Mouse (Mus musculus) hindbrain, embryonic 13.5 days (tissue): ENCODE measurements around the gene Laptm5. TPM values are rescaled to one million over a fixed set of nuclear protein-coding genes. Genes with fewer than 3 reads are reported as not detected.

Experiments
- ATAC-seq: fragments of 200-750 bp; cut with Nextera tagmentation; 2 replicates; pipeline ENCODE4 v1.8.0; 2017; ENCODE audit warnings: moderate TSS enrichment; ENCODE audit not compliant: low FRiP score
- H3K27ac ChIP-seq: fragments of 300-500 bp; sonication (generic); 2 replicates; pipeline ENCODE4 v1.5.1; 2015; ENCODE audit warnings: inconsistent platforms, mild to moderate bottlenecking, moderate library complexity
- H3K27me3 ChIP-seq: fragments of 300-500 bp; sonication (generic); 2 replicates; pipeline ENCODE4 v1.6.1; 2015; ENCODE audit warnings: mild to moderate bottlenecking, inconsistent platforms
- H3K36me3 ChIP-seq: fragments of 300-500 bp; sonication (generic); 2 replicates; pipeline ENCODE4 v1.6.1; 2015; ENCODE audit warnings: mild to moderate bottlenecking, inconsistent platforms
- H3K4me1 ChIP-seq: fragments of 300-500 bp; sonication (generic); replicated peaks from 2 replicates; pipeline ENCODE4 v1.6.1; 2015; ENCODE audit warnings: inconsistent platforms
- H3K4me2 ChIP-seq: fragments of 300-500 bp; sonication (generic); 2 replicates; pipeline ENCODE4 v1.6.1; 2015; ENCODE audit warnings: inconsistent platforms, mild to moderate bottlenecking, moderate library complexity
- H3K4me3 ChIP-seq: fragments of 300-500 bp; sonication (generic); 2 replicates; pipeline ENCODE4 v1.5.1; 2015; ENCODE audit warnings: mild to moderate bottlenecking, inconsistent platforms
- H3K9ac ChIP-seq: fragments of 300-500 bp; sonication (generic); 2 replicates; pipeline ENCODE4 v1.6.1; 2015; ENCODE audit warnings: mild to moderate bottlenecking, inconsistent platforms
- H3K9me3 ChIP-seq: fragments of 300-500 bp; sonication (generic); 2 replicates; pipeline ENCODE4 v1.6.1; 2016; ENCODE audit warnings: inconsistent platforms
- WGBS: fragments of 180-500 bp; shearing (Covaris S2); methylation state at CpG from one replicate; pipeline ENCODE4 v1.1.7; 2015; 5-methylcytosine and 5-hydroxymethylcytosine counted together
- polyA plus RNA-seq: library from polyadenylated mRNA; unstranded; fragments of >200 nt; fragmentation: Nextera tagmentation; extraction: Ambion mirVana; gene quantifications from 2 replicates; pipeline ENCODE4 v1.2.1, GENCODE M21; 2015

The Laptm5 gene
- polyA plus RNA-seq, 1 experiment from 2014 or later: 31.4 TPM

DNA sequence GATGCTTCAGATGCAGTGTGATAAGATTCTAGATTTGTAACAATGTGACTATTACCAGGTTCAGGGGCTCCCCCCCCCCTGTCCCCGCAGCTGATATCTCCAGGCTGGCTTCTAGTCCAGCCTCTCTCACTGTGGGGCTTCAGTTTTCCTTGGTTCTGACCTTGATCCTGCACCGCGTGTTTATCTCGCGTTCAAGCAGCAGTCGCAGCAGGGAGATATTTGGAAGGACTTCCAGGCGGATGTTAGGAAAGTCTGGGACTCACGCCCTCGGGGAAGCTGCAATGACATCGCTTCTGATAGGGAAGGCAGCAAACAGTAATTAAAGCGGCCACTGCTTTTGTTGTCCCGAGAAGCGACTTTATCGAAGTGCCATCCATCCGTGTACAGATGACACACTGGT is 30.2 kb upstream of the Laptm5 start:
- 74% methylated on average over 15 of the region's 15 CpGs for WGBS
- Histone ChIP-seq H3K27ac (no peak overlapping the region), H3K36me3 (no peaks in the 10 kb centered on the region), H3K4me1 (peaks cover 36% of the 10 kb centered on the region), H3K9me3 (no peaks in the 10 kb centered on the region), H3K4me2 (no peak overlapping the region), H3K27me3 (peaks cover 42% of the 10 kb centered on the region), H3K4me3 (no peak overlapping the region), H3K9ac (no peak overlapping the region)
- ATAC-seq: no peak

DNA sequence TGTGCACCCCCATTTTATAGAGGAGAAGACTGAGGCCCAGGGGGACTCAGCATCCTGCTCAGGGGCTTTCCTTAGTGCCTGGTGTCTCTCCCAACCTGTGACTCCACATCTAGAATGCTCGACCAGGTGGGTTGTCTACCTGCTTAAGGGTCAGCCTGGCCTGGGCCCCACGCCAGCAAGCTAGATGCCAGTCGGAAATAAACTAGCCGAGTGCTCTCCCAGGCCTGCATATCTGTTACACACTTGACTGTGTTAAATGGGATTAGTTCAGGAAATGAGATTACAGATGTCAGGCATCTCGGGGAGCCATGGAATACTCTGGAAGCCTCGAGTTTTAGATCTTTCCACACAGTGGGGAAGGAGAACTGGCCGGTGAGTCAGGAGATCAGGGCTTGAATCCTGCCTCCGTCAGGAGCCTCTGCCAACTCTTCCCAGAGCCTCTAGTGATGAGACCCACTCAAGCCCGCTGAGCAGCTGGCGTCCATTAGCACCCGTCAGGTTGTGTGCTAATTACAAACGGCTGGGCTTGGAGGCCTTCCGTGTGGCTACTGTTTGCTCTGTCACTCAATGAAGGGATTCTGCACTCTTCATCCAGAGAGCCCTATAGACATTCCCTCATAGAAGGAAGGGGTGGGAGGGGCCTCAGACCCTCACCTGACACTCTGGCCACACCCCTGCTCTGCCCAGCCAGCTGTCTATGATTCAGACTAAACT is 28.9 kb upstream of the Laptm5 start:
- H3K9ac ChIP-seq: no peak overlapping the region
- no peak for ATAC-seq
- WGBS: 49% methylated on average over 13 of the region's 13 CpGs
- no peaks in the 10 kb centered on the region for H3K36me3 ChIP-seq
- H3K9me3 ChIP-seq: no peaks in the 10 kb centered on the region
- H3K4me2 ChIP-seq: no peak overlapping the region
- no peak overlapping the region for H3K4me3 ChIP-seq
- H3K27me3 ChIP-seq: peaks cover 47% of the 10 kb centered on the region
- H3K27ac ChIP-seq: no peak overlapping the region
- H3K4me1 ChIP-seq: peaks cover 29% of the 10 kb centered on the region

DNA sequence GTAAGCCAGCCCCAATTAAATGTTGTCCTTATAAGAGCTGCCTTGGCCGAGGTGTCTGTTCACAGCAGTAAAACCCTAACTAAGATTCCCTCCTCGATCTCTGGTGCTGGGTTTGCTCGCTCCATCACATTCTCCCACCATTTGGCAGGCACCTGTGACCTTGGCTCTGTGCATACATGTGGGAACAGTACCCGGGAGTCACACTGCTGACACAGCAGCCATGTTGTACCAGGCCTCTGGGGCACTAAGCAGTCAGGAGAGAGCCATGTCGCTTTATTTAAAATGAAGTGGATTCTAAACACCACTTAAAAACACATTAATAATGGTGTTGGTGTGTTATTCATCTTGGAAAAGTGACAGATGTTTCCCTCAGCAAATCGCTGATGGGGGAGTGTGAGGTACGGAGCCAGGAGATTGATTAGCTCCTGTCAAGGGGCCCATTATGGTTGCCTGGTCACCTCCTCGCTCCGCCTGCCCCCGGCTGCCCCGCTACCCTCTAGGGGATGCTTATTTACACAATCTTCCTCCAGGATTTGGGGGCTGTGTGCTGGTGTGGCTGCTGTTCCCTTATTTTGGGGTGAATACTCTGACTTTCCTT is 25.7 kb upstream of the Laptm5 start:
- ATAC-seq: 0 out of 2 replicates have a peak, but pooled peaks have one; percentile 43
- Histone ChIP-seq H3K9ac (no peak overlapping the region), H3K27ac (no peak overlapping the region), H3K9me3 (no peaks in the 10 kb centered on the region), H3K4me3 (no peak overlapping the region), H3K4me1 (peaks cover 35% of the 10 kb centered on the region), H3K4me2 (no peak overlapping the region), H3K36me3 (no peaks in the 10 kb centered on the region), H3K27me3 (peaks cover 40% of the 10 kb centered on the region)
- WGBS: 22% methylated on average over 11 of the region's 11 CpGs

DNA sequence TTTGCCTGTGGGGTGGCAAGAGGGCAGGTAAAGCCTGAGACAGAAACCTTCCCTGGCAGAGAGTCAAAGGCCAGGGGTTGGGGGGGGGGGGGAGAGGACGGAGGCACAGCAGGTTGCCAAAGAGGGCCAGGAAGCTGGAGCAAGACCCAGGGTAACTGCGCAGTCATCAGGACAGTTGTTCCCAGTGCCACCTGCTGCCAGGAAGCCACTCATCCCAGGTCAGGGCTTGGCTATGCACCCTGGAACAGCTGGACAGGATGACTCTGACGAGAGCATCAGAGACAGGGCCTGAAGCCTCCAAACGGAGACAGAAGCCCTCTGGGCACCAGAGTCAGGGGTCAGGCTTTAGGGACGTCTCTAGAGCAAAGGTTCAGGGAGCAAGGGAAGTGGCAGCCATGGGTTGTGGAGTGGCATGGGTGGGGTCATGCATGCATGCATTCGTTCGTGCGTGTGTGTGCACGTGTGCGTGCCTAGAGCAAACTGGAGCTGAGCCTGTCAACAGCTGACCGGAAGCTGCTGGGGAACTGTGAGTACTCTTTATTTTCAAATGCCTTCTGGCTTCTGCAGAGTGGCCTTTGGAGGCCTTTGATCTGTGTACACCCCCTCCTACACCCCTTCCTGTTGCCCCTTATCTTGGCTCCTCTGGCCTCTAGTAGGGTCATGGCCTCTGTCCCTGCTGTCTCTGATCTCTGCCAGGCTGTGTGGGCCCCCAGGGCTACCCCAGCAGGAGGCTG is 23.0 kb upstream of the Laptm5 start:
- Histone ChIP-seq H3K9me3 (no peaks in the 10 kb centered on the region), H3K4me1 (peaks cover 23% of the 10 kb centered on the region), H3K4me3 (no peak overlapping the region), H3K36me3 (no peaks in the 10 kb centered on the region), H3K4me2 (no peak overlapping the region), H3K9ac (no peak overlapping the region), H3K27ac (no peak overlapping the region), H3K27me3 (peaks cover 35% of the 10 kb centered on the region)
- ATAC-seq: no peak
- WGBS: 51% methylated on average over 10 of the region's 11 CpGs

DNA sequence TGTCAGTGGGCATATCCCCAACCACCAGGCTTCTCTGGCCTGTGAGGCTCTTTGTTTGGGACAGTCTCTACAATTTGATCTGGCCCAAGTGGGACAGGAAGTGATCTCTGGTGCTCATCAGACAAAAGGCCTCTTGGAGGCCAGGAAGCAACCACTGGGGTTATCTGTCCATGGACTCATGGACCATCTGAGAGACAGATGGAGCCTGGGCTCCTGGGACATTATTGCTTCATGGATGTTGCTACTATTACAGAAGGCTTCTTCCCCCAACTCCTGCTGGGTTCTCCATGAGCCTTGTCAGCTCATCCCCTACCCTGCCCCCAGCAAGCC is 22.4 kb upstream of the Laptm5 start:
- H3K36me3 ChIP-seq: no peaks in the 10 kb centered on the region
- no peak for ATAC-seq
- H3K4me1 ChIP-seq: peaks cover 23% of the 10 kb centered on the region
- H3K9ac ChIP-seq: no peak overlapping the region
- H3K27ac ChIP-seq: no peak overlapping the region
- no peaks in the 10 kb centered on the region for H3K9me3 ChIP-seq
- no peak overlapping the region for H3K4me3 ChIP-seq
- H3K4me2 ChIP-seq: no peak overlapping the region
- peaks cover 35% of the 10 kb centered on the region for H3K27me3 ChIP-seq

DNA sequence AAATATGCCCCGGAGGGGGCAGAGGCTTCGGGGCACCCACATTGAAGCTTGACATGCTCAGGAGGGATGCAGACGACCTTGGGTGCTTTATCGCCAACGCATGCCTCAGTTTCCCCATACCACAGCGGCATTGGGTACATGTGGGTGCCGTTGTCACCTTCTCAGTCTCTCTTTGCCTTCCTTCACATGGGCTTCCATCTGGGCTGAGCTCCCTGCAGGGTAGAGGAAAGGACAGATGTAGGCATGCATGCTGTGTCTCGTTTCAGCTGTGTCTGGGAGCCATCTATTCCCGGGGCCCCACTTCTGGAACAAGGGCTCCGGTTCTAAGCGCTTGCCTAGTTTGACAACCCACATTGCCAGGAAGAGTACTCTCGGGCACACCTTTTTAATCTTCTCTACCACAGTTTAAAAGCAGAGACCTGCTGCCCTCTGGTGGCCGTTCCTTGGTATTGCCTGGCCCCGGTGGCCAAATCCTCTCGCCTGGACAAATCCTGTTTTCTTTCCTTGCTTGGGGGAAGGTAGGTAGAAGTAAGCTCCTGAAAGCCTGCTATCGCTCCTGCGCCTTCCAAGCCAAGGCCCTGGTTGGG is 20.8 kb upstream of the Laptm5 start:
- Histone ChIP-seq H3K4me3 (no peak overlapping the region), H3K9ac (no peak overlapping the region), H3K9me3 (no peaks in the 10 kb centered on the region), H3K27me3 (peaks cover 35% of the 10 kb centered on the region), H3K36me3 (no peaks in the 10 kb centered on the region), H3K4me1 (peaks cover 17% of the 10 kb centered on the region), H3K4me2 (no peak overlapping the region), H3K27ac (no peak overlapping the region)
- WGBS: 43% methylated on average over 17 of the region's 17 CpGs
- peak; percentile 25 for ATAC-seq

DNA sequence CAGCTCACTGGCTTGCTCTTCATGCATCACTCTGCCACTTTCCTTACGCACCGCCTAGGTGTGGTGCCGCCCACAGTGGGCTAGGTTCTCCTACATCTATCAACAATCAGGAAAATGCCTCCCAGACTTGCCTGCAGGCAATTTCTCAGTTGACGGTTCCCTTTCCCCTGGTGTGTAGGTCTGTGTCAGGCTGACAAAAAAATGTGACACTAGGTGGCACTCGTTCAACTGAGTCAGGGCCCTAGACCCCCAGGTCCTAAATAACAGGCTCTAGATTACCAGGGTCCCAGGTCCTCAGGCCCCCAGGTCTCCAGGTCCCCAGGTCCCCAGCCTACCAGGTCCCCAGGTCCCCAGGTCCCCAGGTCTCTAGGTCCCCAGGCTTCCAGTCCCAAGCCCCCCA is 19.2 kb upstream of the Laptm5 start:
- Histone ChIP-seq H3K4me3 (no peak overlapping the region), H3K4me2 (no peak overlapping the region), H3K9me3 (no peaks in the 10 kb centered on the region), H3K36me3 (no peaks in the 10 kb centered on the region), H3K27ac (no peak overlapping the region), H3K4me1 (peaks cover 12% of the 10 kb centered on the region), H3K9ac (no peak overlapping the region), H3K27me3 (peaks cover 34% of the 10 kb centered on the region)
- 54% methylated on average over 5 of the region's 5 CpGs for WGBS
- ATAC-seq: no peak

DNA sequence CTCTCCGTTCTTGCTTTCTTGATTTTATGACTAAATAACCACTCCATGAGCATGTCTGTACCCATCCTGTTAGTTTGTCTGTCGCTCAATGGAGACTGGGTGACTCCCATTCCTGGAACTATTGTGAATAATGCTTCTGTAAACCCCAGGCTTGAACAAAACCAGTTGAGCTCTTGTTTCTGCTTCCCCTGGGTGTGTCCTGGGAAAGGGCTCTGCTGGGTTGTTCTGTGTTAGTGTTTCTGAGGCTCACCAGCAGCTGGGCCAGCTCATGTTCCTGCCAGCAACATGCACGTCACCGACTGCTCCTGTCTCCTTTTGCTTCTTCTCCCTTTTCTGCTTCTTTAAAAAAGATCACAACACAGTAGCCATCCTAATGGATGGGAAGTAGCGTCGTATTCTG is 17.2 kb upstream of the Laptm5 start:
- WGBS: 90% methylated on average over 6 of the region's 6 CpGs
- H3K36me3 ChIP-seq: no peaks in the 10 kb centered on the region
- no peak for ATAC-seq
- H3K9me3 ChIP-seq: no peaks in the 10 kb centered on the region
- peaks cover 6% of the 10 kb centered on the region; the same call in 1 of the 2 replicates for H3K4me1 ChIP-seq
- no peak overlapping the region for H3K27ac ChIP-seq
- H3K9ac ChIP-seq: no peak overlapping the region
- H3K27me3 ChIP-seq: peaks cover 24% of the 10 kb centered on the region
- H3K4me3 ChIP-seq: no peak overlapping the region
- no peak overlapping the region for H3K4me2 ChIP-seq

DNA sequence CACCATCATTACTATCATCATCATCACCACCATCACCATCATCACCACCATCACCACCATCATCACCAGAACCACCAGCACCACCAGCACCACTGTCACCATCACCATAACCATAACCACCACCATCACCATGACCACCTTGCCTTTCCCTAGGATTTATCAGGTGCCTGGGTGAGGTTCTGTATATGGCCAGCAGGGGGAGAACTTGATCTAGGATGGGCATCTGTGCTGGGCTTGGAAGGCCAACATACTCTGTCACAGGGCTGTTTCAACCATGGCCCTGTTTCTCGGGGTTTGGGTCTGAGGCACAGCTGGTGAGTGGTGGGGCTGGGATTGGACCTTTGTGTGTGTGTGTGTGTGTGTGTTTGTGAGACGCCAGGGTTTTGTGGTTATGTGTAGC is 16.6 kb upstream of the Laptm5 start:
- 81% methylated on average over 2 of the region's 2 CpGs for WGBS
- ATAC-seq: no peak
- Histone ChIP-seq H3K9ac (no peak overlapping the region), H3K36me3 (no peaks in the 10 kb centered on the region), H3K4me3 (no peak overlapping the region), H3K4me2 (no peak overlapping the region), H3K27me3 (peaks cover 18% of the 10 kb centered on the region), H3K9me3 (no peaks in the 10 kb centered on the region), H3K4me1 (peaks cover 5% of the 10 kb centered on the region; the same call in 1 of the 2 replicates), H3K27ac (no peak overlapping the region)

DNA sequence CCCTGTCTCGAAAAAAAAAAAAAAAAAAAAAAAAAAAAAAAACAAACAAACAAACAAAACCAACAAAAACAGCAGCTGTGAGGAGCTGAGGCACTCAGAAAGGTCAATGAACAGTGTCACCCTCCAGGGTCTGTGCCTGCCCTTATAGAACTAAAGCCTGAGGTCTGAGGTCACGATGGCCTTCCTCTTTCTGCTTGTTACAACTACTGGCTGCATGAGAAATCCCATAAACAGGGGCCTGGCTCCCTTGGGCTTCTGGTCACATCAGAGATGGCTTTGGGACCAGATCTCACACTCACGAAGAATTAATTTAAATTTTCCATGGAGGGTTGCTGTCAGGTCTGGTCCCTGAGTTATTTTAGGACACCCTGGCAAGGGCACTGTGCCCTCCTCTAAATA is 13.5 kb upstream of the Laptm5 start:
- Histone ChIP-seq H3K4me1 (peaks cover 7% of the 10 kb centered on the region), H3K4me2 (no peak overlapping the region), H3K36me3 (no peaks in the 10 kb centered on the region), H3K9ac (no peak overlapping the region), H3K4me3 (no peak overlapping the region), H3K27me3 (peaks cover 3% of the 10 kb centered on the region), H3K9me3 (no peaks in the 10 kb centered on the region), H3K27ac (no peak overlapping the region)
- no peak for ATAC-seq
- WGBS: 68% methylated on average over 3 of the region's 3 CpGs

DNA sequence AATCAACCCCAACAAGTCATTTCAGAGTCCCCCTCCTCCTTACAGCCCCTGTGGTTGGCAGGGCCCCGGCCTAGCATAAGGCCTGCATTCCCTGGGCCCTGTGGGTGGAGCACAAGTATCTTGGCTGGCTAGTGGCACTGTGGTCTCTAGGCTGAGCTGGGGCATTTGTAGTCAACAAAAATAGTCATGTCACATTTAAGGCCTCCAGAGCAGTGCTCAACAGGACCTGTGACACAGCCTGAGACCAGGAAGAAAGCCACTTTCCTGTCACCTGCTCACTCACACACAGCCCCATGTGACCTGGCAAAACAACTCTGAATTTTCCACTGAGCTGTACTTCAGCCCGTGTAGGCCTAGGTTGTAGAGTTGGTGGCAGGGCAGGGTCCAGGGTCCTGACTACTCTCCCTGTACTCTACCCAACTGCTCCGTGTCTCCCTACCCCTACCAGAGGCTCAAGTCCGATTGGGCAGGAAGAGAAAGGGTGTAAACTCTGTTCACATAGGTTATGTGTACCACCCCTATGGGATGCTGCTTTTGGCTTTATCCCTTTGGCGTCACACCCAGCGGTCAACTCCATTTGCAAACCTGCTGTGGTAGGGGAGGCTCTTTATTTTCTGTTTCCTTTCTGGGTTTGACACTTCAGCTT is 13.0 kb upstream of the Laptm5 start:
- Histone ChIP-seq H3K9me3 (no peaks in the 10 kb centered on the region), H3K36me3 (no peaks in the 10 kb centered on the region), H3K4me1 (peaks cover 12% of the 10 kb centered on the region), H3K4me3 (no peak overlapping the region), H3K27ac (no peak overlapping the region), H3K9ac (no peak overlapping the region), H3K27me3 (peaks cover 3% of the 10 kb centered on the region), H3K4me2 (no peak overlapping the region)
- ATAC-seq: no peak
- 83% methylated on average over 6 of the region's 6 CpGs for WGBS

DNA sequence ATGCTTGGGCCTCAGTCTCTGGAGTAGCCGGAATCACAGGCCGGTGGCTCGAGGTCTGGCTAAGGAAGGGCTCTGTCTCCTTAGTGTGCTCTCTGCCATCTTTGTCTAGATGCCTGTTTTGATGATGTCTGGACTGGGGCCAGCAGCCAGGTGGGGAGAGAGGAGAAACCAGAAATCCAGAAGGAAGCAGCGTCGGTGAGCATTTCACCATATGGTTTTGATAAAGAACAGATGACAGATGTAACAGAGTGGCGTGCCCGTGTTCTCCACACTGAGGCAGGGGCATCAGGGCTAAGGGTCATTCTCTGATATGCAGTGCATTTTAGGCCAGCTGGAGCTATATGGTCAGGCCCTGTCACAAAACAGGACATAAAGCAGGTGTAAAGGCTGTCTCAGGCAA is 12.2 kb upstream of the Laptm5 start:
- peaks cover 17% of the 10 kb centered on the region for H3K4me1 ChIP-seq
- peaks cover 3% of the 10 kb centered on the region for H3K27me3 ChIP-seq
- H3K27ac ChIP-seq: no peak overlapping the region
- ATAC-seq: no peak
- no peaks in the 10 kb centered on the region for H3K9me3 ChIP-seq
- H3K4me3 ChIP-seq: no peak overlapping the region
- H3K36me3 ChIP-seq: no peaks in the 10 kb centered on the region
- 67% methylated on average over 7 of the region's 7 CpGs for WGBS
- no peak overlapping the region for H3K4me2 ChIP-seq
- H3K9ac ChIP-seq: no peak overlapping the region
